Mouse (Mus musculus) C2C12 (cell line): ENCODE data around the gene Camkmt. TPM values are rescaled to one million over a fixed set of nuclear protein-coding genes. Genes with fewer than 3 reads are reported as not detected.

Experiments used
- H3K27me3 ChIP-seq: one replicate; pipeline ENCODE4 v1.6.1; 2011; ENCODE audit not compliant: control insufficient read depth, insufficient read depth, insufficient read length
- H3K36me3 ChIP-seq: one replicate; pipeline ENCODE4 v1.6.1; 2011; ENCODE audit not compliant: control insufficient read depth, insufficient read depth
- H3K4me3 ChIP-seq: one replicate; pipeline ENCODE4 v1.5.1; 2011; ENCODE audit warnings: mild to moderate bottlenecking, control low read depth; ENCODE audit not compliant: poor library complexity, insufficient read depth, severe bottlenecking
- H3K79me2 ChIP-seq: one replicate; pipeline ENCODE4 v1.6.1; 2011; ENCODE audit not compliant: control insufficient read depth, insufficient read depth
- H3K79me3 ChIP-seq: one replicate; pipeline ENCODE4 v1.6.1; 2011; ENCODE audit warnings: low read depth, control low read depth
- H3ac ChIP-seq: one replicate; pipeline ENCODE3; 2011; ENCODE audit warnings: low read depth; ENCODE audit not compliant: control insufficient read depth, insufficient read length
- CEBPB ChIP-seq: IDR thresholded peaks from one replicate; pipeline ENCODE4 v1.6.1; 2011; ENCODE audit warnings: low read depth, mild to moderate bottlenecking, control low read depth, moderate library complexity
- CTCF ChIP-seq: IDR thresholded peaks from one replicate; pipeline ENCODE4 v1.5.1; 2011; ENCODE audit not compliant: control insufficient read depth, insufficient read depth, insufficient read length
- FOSL1 ChIP-seq: IDR thresholded peaks from one replicate; pipeline ENCODE4 v1.8.0; 2011; ENCODE audit warnings: mild to moderate bottlenecking, low read length; ENCODE audit not compliant: poor library complexity, insufficient read depth, severe bottlenecking
- MAX ChIP-seq: IDR thresholded peaks from one replicate; pipeline ENCODE4 v1.6.1; 2011; ENCODE audit warnings: mild to moderate bottlenecking, control low read depth
- MYOD1 ChIP-seq: IDR thresholded peaks from one replicate; pipeline ENCODE4 v1.6.1; 2011; ENCODE audit warnings: low read depth; ENCODE audit not compliant: control insufficient read depth, insufficient read length
- MYOG ChIP-seq: IDR thresholded peaks from one replicate; pipeline ENCODE4 v1.6.1; 2011; ENCODE audit not compliant: control insufficient read depth, insufficient read length; ENCODE audit errors: extremely low read depth
- USF1 ChIP-seq: IDR thresholded peaks from one replicate; pipeline ENCODE4 v1.6.1; 2011; ENCODE audit warnings: low read depth, mild to moderate bottlenecking, control low read depth, moderate library complexity
- polyA plus RNA-seq: library from polyadenylated mRNA; unstranded; fragments of >200 nt; fragmentation: generic; extraction: Trizol; gene quantifications from one replicate; pipeline ENCODE4 v1.2.1, GENCODE M21; 2012; ENCODE audit warnings: missing spikeins

Gene Camkmt
- polyA plus RNA-seq, 1 experiment = 1.6 TPM

DNA sequence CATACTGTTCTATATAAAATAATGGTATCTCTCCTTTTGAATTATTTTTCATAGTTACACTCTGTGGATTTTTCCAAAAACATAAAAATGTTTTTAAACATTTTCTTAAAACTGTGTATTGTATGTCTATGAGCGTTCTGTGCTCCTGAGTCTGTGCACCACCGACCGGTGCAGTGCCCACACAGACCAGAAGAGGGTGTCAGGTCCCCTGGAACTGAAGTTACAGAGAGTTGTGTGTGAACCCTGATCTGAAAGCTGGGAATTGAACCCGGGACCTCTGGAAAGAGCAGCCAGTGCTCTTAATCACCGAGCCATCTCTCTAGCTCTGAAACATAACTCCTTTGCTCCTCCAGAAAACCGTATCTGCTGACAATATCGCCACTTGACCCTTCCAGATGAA lies 262.4 kb downstream of the Camkmt start:
- TF ChIP-seq FOSL1 (no peak), CTCF (no peak), MYOG (no peak), MYOD1 (no peak), MAX (no peak), CEBPB (no peak), USF1 (no peak)
- Histone ChIP-seq H3K36me3 (no peaks in the 10 kb centered on the region), H3K79me2 (no peaks in the 10 kb centered on the region)

DNA sequence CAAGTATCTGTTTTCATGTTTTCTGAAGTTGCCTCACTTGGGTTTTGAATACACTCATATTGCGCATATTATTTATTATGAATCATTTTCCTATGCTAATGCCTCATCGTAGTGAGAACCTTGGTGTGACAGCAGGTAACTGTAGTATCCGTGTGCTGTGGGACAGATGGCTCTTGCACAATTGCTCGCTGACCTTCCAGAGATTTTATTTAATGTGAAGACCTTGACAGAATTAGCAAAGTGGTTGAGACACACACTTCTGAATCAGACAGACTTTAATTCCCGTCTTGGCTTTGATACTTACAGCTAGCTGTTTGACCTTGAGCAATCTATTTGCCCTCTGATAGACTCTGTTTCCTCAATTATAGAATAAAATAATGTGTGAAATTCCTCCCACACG lies 262.8 kb downstream of the Camkmt start:
- no peaks in the 10 kb centered on the region for H3K79me3 ChIP-seq
- no peaks in the 10 kb centered on the region for H3K27me3 ChIP-seq
- TF ChIP-seq USF1 = no peak
- no peak for TF ChIP-seq MAX
- TF ChIP-seq MYOG = no peak
- TF ChIP-seq CEBPB = no peak
- no peak for TF ChIP-seq FOSL1
- no peak for TF ChIP-seq CTCF
- no peak overlapping the region for H3K4me3 ChIP-seq
- no peaks in the 10 kb centered on the region for H3K36me3 ChIP-seq
- H3ac ChIP-seq = no peak overlapping the region
- H3K79me2 ChIP-seq = no peaks in the 10 kb centered on the region

More for the DNA sequence above, 262.4 kb downstream of the Camkmt start:
- Histone ChIP-seq H3K27me3 (no peaks in the 10 kb centered on the region), H3ac (no peak overlapping the region), H3K79me3 (no peaks in the 10 kb centered on the region), H3K4me3 (no peak overlapping the region)

DNA sequence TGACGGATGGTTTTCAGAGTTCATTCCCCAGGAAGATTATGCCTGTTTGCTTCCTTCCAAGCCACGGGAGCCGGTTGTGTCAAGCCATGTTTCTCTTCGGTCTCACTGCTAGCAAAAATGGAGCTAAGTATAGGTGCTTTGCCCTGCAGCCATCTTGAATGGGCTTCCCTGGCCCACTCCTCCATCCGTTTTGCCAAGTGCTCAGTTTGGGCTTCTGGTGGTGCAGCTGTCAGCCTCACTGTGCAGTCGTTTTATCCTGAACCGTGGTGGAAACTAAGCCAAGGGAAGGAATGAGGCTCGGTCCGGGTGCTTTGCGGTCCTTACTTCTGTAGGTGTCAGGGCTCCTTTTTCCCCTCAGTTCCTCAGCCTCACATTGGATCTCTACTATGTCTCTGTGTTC lies 263.3 kb downstream of the Camkmt start:
- no peaks in the 10 kb centered on the region for H3K79me2 ChIP-seq

DNA sequence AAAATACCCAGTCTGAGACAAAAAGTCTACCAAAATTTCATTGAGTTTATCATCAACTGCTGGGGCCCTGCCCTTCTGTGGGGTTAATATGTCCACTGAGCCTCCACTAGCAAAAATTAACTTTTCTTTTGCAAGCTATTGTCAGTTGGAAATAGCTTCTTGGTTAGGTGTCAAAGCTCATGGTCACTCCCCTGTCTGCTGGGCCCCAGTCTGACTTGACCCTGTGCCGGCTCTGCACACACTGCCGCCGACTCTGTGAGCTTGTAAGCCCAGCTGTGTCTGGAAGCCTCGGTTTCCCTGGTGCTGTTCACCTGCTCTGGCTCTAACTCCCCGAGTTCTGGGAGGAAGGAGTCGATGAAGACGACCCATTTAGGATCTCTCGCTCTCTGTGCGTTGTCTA lies 265.0 kb downstream of the Camkmt start:
- Histone ChIP-seq H3K79me3 (no peaks in the 10 kb centered on the region), H3K79me2 (no peaks in the 10 kb centered on the region), H3K27me3 (no peaks in the 10 kb centered on the region), H3ac (no peak overlapping the region), H3K4me3 (no peak overlapping the region), H3K36me3 (no peaks in the 10 kb centered on the region)
- TF ChIP-seq MYOG (no peak), FOSL1 (no peak), USF1 (no peak), MAX (no peak), CTCF (no peak), MYOD1 (no peak), CEBPB (no peak)

More for the DNA sequence above, 263.3 kb downstream of the Camkmt start:
- no peaks in the 10 kb centered on the region for H3K79me3 ChIP-seq
- H3K4me3 ChIP-seq = no peak overlapping the region
- H3K36me3 ChIP-seq = no peaks in the 10 kb centered on the region
- H3K27me3 ChIP-seq = no peaks in the 10 kb centered on the region
- TF ChIP-seq FOSL1 (no peak), MAX (no peak), CEBPB (no peak), CTCF (no peak), MYOD1 (no peak), USF1 (no peak), MYOG (no peak)
- no peak overlapping the region for H3ac ChIP-seq

DNA sequence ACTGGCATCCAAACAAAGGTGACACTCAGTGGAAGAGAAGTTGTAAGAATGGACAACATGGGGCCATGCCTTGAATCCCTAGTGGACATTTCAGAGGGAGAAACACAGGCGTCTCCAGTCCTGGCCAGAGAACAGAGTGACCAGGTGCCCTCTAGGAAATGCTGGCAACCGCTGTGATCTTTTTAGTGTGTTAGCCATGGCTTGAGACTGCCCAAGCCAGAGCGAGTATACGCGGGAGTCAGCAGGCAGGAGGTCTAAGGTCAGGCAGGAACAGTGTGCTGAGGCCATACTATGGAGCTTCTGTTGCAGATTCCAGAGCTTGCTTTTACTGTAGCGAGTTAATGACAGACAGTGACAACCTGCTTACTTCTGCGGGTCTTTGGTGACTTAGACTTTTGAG lies 270.7 kb downstream of the Camkmt start:
- Histone ChIP-seq H3ac (no peak overlapping the region), H3K27me3 (no peaks in the 10 kb centered on the region), H3K4me3 (no peak overlapping the region), H3K36me3 (no peaks in the 10 kb centered on the region), H3K79me3 (no peaks in the 10 kb centered on the region), H3K79me2 (no peaks in the 10 kb centered on the region)
- TF ChIP-seq USF1 = no peak
- TF ChIP-seq FOSL1 = no peak
- TF ChIP-seq MYOD1 = no peak
- no peak for TF ChIP-seq CTCF
- no peak for TF ChIP-seq CEBPB
- TF ChIP-seq MAX = no peak
- TF ChIP-seq MYOG = no peak

DNA sequence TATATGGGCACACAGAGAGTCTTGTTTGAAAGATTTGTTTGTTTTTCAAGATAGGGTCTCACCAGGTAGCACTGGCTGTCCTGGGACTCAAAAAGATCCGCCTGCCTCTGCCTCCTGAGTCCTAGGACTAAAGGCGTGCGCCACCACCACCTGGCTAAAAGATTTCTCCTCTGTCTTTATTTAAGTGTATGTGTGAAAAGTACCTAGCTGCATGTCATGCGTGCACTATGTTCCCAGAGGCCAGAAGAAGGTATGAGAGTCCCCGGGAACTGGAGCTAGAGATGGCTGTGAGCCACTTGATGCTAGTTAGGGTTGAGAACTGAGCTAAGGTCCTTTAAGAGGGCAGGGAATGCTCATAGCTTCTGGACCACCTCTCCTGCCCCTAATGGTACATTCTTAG lies 277.0 kb downstream of the Camkmt start:
- H3K4me3 ChIP-seq = no peak overlapping the region
- no peak overlapping the region for H3ac ChIP-seq
- H3K36me3 ChIP-seq = no peaks in the 10 kb centered on the region
- no peak for TF ChIP-seq FOSL1
- no peak for TF ChIP-seq MAX
- no peak for TF ChIP-seq USF1
- TF ChIP-seq MYOD1 = no peak
- no peak for TF ChIP-seq MYOG
- no peak for TF ChIP-seq CEBPB
- no peak for TF ChIP-seq CTCF
- no peaks in the 10 kb centered on the region for H3K79me2 ChIP-seq
- no peaks in the 10 kb centered on the region for H3K27me3 ChIP-seq
- no peaks in the 10 kb centered on the region for H3K79me3 ChIP-seq
